Mouse (Mus musculus): ENCODE results near the gene Gm4064.
"Not testable (repeated sequence)": the region's sequence is repeated elsewhere in the genome, so short reads cannot be mapped to it uniquely, and the experiment has no call there.

The Gm4064 gene

GRCm38 (mm10) chrY:2796105-2796504, at the start of gene Gm4064:
Gene Gm4064, minus strand, starts transcription at chrY:2796205.
- DNase-seq (ENCODE audit: low read depth in 1 of 2, low spot score in 2 of 2): not testable (repeated sequence)

GRCm38 (mm10) chrY:2830380-2830779, 34.4 kb upstream of the Gm4064 start, which contains the start of the genes Rbmy and Gm10256:
Gene Rbmy, plus strand, starts transcription at chrY:2830680.
Gene Gm10256, plus strand, starts transcription at chrY:2830699.
- not testable (repeated sequence) for DNase-seq (ENCODE audit: low read depth in 1 of 2, low spot score in 2 of 2)
